Mouse (Mus musculus) kidney, adult 11 months (tissue): ENCODE data around the gene Slc35e3.
"Not testable (repeated sequence)": the region's sequence is repeated elsewhere in the genome, so short reads cannot be mapped to it uniquely, and the experiment has no call there.

Experiments
- DNase-seq: peaks from one replicate; pipeline ENCODE4 v3.0.0; 2022

Slc35e3 gene

DNA sequence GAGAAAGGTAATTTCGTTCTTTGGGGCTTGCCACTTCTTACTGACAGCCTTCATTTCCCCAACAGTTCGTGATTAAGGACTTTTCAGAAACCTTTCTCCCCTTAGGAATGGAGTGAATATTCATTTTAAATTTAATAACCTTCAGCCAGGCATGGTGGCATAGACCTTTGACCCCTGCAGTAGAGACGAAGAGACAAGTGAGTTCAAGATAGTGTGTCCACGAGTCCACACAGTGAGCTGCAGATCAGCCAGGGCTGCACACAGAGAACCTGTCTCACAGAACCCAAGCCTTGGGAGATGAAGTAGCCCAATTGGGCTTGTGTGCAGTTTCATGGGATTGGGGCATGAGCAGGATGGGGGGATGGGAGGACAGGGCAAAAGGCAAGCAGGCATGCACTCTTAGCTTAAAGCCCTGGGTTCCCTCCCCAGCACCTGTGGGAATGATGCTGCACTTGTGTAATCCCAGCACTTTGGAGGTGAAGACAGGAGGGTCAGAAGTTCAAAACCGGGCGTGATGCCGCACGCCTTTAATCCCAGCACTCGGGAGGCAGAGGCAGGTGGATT, 33.9 kb downstream of the Slc35e3 start:
- no peak for DNase-seq

DNA sequence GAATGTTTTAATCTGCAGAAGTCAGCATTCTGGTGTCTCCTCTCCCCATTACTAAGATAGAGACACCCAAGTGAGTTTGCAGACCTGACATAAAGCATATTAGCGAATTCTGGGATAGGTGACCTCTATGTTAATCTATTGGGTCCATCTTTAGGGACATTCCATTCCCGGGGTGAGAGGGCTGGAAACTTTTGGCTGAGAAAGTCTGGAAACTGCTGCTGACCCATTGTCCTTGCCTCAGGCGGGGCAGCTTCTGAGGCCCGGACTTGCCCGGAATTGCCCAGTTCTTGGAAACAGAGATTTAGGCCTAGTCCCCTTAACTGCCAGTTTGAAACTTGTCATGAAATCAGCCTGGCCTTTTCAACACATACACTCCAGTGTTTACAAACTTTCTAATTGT, 34.8 kb downstream of the Slc35e3 start:
- DNase-seq: peak; percentile 72

GRCm38 (mm10) chr10:117710604-117711141, 35.5 kb downstream of the Slc35e3 start, which contains the start of gene Mdm2:
Mdm2 (minus strand) TSS chr10:117710758.
- peak; percentile 91 for DNase-seq

DNA sequence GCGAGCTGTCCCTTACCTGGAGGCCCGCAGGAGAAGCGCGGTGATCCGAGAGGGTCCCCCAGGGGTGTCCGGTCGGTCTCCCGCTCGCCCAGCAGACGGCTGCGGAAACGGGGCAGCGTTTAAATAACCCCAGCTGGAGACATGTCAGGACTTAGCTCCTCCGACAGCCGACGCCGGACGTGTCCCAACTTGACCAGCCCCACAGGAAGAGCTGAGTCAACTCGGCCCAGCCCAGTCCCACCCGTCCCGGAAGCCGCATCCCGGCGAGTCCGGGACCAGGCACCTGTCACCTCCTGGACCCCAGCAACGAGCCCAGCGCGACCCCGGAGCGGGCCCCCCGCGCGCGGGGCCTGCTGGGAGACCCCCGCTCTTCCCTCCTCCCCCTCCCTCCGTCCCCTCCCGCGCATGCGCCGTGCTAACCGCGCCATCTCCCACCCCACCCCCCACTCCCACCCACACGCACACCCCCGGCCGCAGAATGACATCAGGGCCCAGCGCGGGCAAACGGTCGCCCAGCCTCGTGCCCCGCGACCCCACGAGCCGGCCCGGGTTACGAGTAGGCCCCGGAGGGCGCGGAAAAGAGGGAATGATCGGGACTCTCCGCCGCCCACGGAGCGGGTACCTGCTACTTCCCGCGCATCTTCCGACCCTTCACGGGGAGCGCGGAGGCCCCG, 36.1 kb downstream of the Slc35e3 start:
- peak; percentile 80 for DNase-seq

- DNase-seq: no peak
Observed at GRCm38 (mm10) chr10:117709326-117709830, 36.8 kb downstream of the Slc35e3 start.

DNA sequence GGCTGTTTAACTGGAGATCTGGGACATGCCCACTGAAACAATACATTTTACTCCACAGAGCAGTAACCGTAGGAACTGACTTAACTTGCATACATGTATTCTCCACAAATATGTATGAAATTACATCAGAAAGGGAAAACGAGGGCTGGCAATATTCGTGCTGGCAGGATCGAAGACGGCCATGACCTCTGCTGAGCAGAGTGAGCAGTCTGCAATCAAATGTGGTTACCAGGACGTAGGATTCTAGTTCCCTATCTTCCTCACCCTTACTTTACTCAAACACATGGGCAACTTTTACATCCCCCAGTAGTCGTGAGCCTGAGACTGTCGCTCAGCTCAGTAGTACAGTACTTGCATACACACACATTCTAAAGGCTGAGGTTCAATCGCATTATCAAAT, 37.3 kb downstream of the Slc35e3 start:
- no peak for DNase-seq

DNA sequence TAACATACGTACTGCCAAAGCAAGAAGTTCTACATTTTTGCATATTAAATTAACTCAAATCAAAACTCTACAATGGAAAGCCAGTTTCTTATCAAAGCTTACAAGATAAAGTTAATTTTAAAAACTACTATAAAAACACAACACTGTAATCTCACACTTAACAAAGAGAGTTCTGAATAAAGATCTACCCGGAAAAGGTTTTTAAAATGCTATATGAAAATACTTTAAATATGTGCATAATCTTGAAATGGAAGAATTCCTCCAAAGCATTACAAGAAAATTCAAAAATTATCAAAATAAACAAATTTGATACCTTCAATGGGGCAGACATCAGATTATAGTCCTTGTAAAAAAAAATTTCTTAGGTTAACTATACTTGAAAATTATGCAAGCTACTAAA, 37.8 kb downstream of the Slc35e3 start:
- DNase-seq: no peak

DNA sequence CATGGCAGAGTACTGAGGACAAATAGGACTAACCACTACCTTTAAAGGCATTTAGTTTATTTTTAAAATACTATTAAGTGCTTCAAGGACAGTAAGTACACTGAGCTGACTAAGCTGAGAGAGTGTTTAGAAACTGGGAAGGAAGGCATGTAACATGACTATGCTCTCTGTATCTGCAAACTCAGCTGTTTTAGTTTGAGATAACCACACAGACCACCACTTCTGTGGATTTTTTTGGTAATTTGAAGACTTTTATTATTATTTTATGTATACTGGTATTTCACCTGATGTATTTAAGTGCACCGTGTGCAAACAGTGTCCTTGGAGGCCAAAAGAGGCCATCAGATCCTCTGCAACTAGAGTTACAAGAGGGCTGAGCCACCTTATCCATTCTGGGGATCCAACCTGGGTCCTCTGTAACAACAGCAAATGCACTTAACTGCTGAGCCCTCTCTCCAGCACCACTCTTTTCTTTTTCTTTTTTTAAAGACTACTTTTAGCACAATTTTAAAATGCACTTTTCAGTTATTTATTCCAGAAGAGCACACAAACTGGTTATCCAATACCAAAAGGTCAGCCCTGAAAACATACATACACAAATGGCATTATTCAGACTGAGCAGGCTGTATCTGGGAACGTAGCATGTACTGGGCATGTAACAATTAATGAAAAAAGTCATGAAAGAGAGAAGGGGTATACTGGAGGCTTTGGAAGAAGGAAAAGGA, 38.9 kb downstream of the Slc35e3 start:
- DNase-seq: no peak

- no peak for DNase-seq
Observed at GRCm38 (mm10) chr10:117706440-117706839, 39.7 kb downstream of the Slc35e3 start.

- DNase-seq: no peak
Observed at GRCm38 (mm10) chr10:117705806-117706205, 40.4 kb downstream of the Slc35e3 start.

DNA sequence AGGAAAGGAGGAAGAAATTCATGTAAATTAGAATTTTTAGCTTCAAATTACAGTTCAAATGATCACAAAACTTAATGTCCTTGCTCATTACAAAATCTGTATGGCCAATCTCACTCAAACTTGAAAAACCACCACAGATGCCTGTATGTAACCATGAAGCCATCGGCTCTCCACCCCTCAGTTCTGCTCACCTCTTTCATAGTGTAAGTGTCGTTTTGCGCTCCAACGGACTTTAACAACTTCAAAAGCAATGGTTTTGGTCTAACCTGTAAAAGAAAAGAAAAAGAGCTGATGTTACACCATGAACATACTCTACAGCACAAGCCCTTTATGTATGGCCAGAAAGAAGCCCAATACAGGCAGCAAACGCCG, 41.2 kb downstream of the Slc35e3 start:
- no peak for DNase-seq

DNA sequence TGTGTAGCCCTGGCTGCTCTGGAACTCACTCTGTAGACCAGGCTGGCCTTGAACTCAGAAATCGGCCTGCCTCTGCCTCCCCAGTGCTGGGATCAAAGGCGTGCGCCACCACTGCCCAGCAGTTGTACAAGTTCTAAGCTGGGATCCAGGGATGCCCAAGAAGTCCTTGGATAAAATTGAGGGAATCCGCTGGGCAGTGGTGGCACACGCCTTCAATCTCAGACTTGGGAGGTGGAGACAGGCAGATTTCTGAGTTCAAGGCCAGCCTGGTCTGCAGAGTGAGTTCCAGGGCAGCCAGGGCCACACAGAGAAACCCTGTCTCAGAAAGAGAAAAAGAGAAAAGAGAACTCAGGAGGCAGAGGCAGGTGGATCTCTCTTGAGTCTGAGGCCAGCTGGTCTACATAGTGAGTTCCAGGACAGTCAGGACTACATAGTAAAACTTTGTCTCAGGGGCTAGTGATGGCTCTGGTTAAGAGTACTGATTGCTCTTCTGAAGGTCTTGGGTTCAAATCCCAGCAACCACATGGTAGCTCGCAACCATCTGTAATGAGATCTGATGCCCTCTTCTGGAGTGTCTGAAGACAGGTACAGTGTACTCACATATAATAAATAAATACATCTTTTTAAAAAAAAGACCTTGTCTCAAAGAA, 41.7 kb downstream of the Slc35e3 start:
- not testable (repeated sequence) for DNase-seq

- DNase-seq: no peak
Observed at GRCm38 (mm10) chr10:117703506-117703905, 42.7 kb downstream of the Slc35e3 start.

- DNase-seq: no peak
Observed at GRCm38 (mm10) chr10:117702024-117702833, 43.9 kb downstream of the Slc35e3 start.

- no peak for DNase-seq
Observed at GRCm38 (mm10) chr10:117701034-117701829, 44.9 kb downstream of the Slc35e3 start.

DNA sequence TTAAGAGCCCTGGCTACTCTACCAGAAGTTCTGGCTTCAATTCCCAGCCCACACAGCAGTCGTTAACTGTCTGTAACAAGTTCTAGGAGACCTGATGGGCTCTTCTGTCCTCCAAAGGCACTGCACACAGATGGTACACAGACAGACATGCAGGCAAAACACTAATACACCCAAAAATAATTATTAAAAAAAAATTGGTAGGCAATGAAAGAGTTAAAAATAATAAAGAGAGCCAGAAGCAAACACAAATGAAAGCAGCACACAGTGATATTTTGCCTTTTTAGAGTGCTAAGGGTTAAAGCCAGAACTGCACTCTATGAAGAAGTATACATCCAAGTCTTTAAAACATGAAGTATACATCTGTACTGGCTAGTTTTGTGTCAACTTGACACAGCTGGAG, 45.7 kb downstream of the Slc35e3 start:
- DNase-seq: no peak

GRCm38 (mm10) chr10:117699914-117700313, 46.3 kb downstream of the Slc35e3 start:
- DNase-seq: no peak

DNA sequence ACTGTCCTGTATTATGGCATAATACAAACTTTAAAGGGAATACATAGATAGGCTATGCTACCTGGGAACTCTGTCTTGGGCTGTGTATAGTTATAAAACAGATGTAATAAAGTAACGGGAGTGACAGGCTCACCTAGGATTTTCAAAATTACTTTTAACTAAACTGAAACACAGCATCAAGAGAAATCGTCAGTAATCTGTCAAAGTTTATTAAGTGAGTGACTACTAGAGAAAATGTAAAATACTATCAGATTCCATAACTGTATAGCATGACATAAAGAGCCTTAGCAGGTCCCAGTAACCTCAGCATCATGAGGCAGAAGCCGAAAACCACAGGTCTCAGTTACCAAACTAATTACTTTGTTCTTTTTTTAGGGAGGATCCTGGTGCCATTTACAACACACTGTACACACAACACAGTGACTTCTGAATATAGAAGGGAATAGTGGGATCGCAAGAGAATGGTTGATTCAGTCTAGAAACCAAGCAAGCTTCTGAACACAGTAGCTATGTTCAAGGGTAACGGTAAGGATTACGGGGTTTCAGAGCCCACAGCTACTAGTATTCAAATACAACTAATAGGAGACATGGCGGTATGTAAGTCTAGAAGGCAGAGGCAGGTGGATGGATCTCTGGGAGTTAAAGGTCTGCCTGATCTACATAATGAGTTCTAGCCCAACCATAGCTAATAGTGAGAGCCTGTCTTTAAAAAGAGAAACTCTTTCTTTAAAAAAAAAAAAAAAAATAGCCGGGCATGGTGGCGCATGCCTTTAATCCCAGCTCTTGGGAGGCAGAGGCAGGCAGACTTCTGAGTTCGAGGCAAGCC, 47.6 kb downstream of the Slc35e3 start:
- DNase-seq: no peak

DNA sequence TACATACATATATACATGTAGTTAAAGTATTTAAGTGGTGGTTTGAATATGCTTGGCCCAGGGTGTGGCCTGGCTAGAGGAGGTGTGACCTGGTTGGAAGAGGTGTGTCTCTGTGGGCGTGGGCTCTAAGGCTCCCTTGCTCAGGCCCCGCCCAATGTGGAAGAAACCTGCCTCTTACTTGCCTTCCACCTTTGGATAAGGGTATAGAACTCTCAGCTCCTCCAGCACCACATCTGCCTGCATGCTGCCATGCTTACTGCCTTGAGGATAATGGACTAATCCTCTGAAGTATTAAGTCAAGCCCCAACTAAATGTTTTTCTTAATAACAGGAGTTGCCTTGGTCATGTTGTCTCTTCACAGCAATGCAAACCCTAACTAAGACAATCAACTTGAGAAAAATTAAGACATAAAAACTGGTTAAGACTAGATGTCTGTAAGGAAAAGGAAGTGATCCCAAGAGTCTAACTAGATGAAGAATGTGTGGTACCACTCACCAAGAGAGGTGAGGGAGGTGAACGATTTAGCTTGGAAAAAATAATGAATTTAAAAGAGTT, 48.5 kb downstream of the Slc35e3 start:
- DNase-seq: no peak
